Mouse (Mus musculus) small intestine, adult 2 months (tissue): ENCODE measurements around the gene Grk2.

Experiments
- CTCF ChIP-seq: fragments of 200-500 bp; IDR thresholded peaks from 2 replicates; pipeline ENCODE4 v1.5.1; 2012; ENCODE audit warnings: low read depth, mild to moderate bottlenecking, control low read depth, inconsistent platforms, low read length, moderate library complexity, mixed read lengths; ENCODE audit not compliant: insufficient replicate concordance, insufficient read length; ENCODE audit errors: extremely low read depth
- POLR2A ChIP-seq: fragments of 200-500 bp; IDR thresholded peaks from 2 replicates; pipeline ENCODE4 v1.6.1; 2012; ENCODE audit warnings: low read depth, mild to moderate bottlenecking, control low read depth, inconsistent platforms, low read length, moderate library complexity

- no peak for TF ChIP-seq CTCF
- TF ChIP-seq POLR2A, result no peak
Measured at GRCm38 (mm10) chr19:4291161-4291560, 14.9 kb downstream of the Grk2 start.
